Mouse (Mus musculus) megakaryocyte-erythroid progenitor cell, adult 5 weeks (primary cell): ENCODE data around the gene Hoxb3. TPM values are rescaled to one million over a fixed set of nuclear protein-coding genes. Genes with fewer than 3 reads are reported as not detected.

ENCODE experiments used
- polyA plus RNA-seq: library from polyadenylated mRNA; stranded (reverse); fragments of >175 nt; gene quantifications from 2 replicates; pipeline ENCODE4 v1.2.3, GENCODE M21; 2012

The Hoxb3 gene
- 6.0 and 6.2 TPM in 2 replicates for polyA plus RNA-seq

GRCm38 (mm10) chr11:96323154-96323553, at the start of gene Hoxb3:
Gene Hoxb3 (plus strand): TSS chr11:96323326.

GRCm38 (mm10) chr11:96281855-96282570, 41.1 kb upstream of the Hoxb3 start, which contains the start of gene Hoxb8:
Gene Hoxb8 (plus strand): TSS chr11:96281905.

GRCm38 (mm10) chr11:96285771-96286738, 37.1 kb upstream of the Hoxb3 start, which contains the start of gene Hoxb7:
Gene Hoxb7 (plus strand): TSS chr11:96286623.

GRCm38 (mm10) chr11:96291681-96292564, 31.2 kb upstream of the Hoxb3 start, which contains the start of gene Hoxb6:
Gene Hoxb6 (plus strand): TSS chr11:96292476.

GRCm38 (mm10) chr11:96303151-96304099, 19.7 kb upstream of the Hoxb3 start, which contains the start of gene Hoxb5:
Gene Hoxb5 (plus strand): TSS chr11:96303336.

GRCm38 (mm10) chr11:96317608-96318367, 5.3 kb upstream of the Hoxb3 start, which contains the start of gene Hoxb4:
Gene Hoxb4 (plus strand): TSS chr11:96318267.

GRCm38 (mm10) chr11:96350341-96350624, 27.2 kb downstream of the Hoxb3 start, which contains the start of gene Hoxb2:
Gene Hoxb2 (plus strand): TSS chr11:96350525.

GRCm38 (mm10) chr11:96365441-96366091, 42.4 kb downstream of the Hoxb3 start, which contains the start of gene Hoxb1:
Gene Hoxb1 (plus strand): TSS chr11:96365752.

Other genes starting within 250 kb of the Hoxb3 start
- 308 and 326 TPM in 2 replicates for gene Atp5g1, start 247.7 kb upstream of the Hoxb3 start, polyA plus RNA-seq
- gene Calcoco2, start 211.4 kb upstream of the Hoxb3 start, polyA plus RNA-seq: not detected in 2 replicates
- not detected in 2 replicates for gene Ttll6, start 189.5 kb upstream of the Hoxb3 start, polyA plus RNA-seq
- gene Hoxb13, start 129.0 kb upstream of the Hoxb3 start, polyA plus RNA-seq: not detected in 2 replicates
- gene Hoxb9, start 51.9 kb upstream of the Hoxb3 start, polyA plus RNA-seq: 0.02 and 0.17 TPM in 2 replicates
- 0.03 TPM in 1 of 2 replicates, not detected in the other for gene Hoxb8, start 41.4 kb upstream of the Hoxb3 start, polyA plus RNA-seq
- not detected in 2 replicates for gene Hoxb7, start 36.7 kb upstream of the Hoxb3 start, polyA plus RNA-seq
- gene Hoxb6, start 30.9 kb upstream of the Hoxb3 start, polyA plus RNA-seq: 0.21 and 0.45 TPM in 2 replicates
- gene Hoxb5, start 20.0 kb upstream of the Hoxb3 start, polyA plus RNA-seq: 0.39 and 0.55 TPM in 2 replicates
- gene Hoxb4, start 5.1 kb upstream of the Hoxb3 start, polyA plus RNA-seq: 13.4 and 14.2 TPM in 2 replicates
- gene Hoxb2, start 27.2 kb downstream of the Hoxb3 start, polyA plus RNA-seq: 0.52 and 1.5 TPM in 2 replicates
- not detected in 2 replicates for gene Hoxb1, start 42.4 kb downstream of the Hoxb3 start, polyA plus RNA-seq
- 0.32 and 0.82 TPM in 2 replicates for gene Skap1, start 141.3 kb downstream of the Hoxb3 start, polyA plus RNA-seq